Mouse (Mus musculus) MEL (cell line): ENCODE data around the gene Sptlc2.

ENCODE experiments used
- CTCF ChIP-seq, 3 experiments: IDR thresholded peaks in 2 of 3; conservative IDR thresholded peaks in 1 of 3; 2 replicates each; pipeline ENCODE4 v1.5.1; 2011 to 2012; ENCODE audit warnings: low read length in 3 of 3, low read depth in 2 of 3, mild to moderate bottlenecking in 2 of 3, improper control_type of control experiment in 1 of 3, inconsistent platforms in 1 of 3, mixed read lengths in 1 of 3, moderate library complexity in 1 of 3; ENCODE audit not compliant: control insufficient read depth in 1 of 3, insufficient read depth in 1 of 3, poor library complexity in 1 of 3, severe bottlenecking in 1 of 3
- EP300 ChIP-seq, 2 experiments: IDR thresholded peaks; 2 replicates each; pipeline ENCODE4 v1.6.1; 2011; ENCODE audit warnings: improper control_type of control experiment in 2 of 2, low read length in 2 of 2, low read depth in 1 of 2, mild to moderate bottlenecking in 1 of 2
- MXI1 ChIP-seq: IDR thresholded peaks from 2 replicates; pipeline ENCODE4 v1.6.1; 2011; ENCODE audit warnings: mild to moderate bottlenecking, low read depth, low read length, improper control_type of control experiment
- NRF1 ChIP-seq: IDR thresholded peaks from 2 replicates; pipeline ENCODE4 v1.6.1; 2014; ENCODE audit warnings: low read depth, mild to moderate bottlenecking, inconsistent platforms, low read length, improper control_type of control experiment, moderate library complexity; ENCODE audit not compliant: poor library complexity, insufficient read depth, severe bottlenecking
- POLR2A ChIP-seq, 2 experiments: IDR thresholded peaks; 2 replicates each; pipeline ENCODE4 v1.6.1; 2011 to 2012; ENCODE audit warnings: low read length in 2 of 2, mild to moderate bottlenecking in 2 of 2, control low read depth in 1 of 2, improper control_type of control experiment in 1 of 2, low read depth in 1 of 2, moderate library complexity in 1 of 2; ENCODE audit not compliant: control insufficient read depth in 1 of 2, insufficient read depth in 1 of 2, poor library complexity in 1 of 2
- POLR2AphosphoS2 ChIP-seq: IDR thresholded peaks from 2 replicates; pipeline ENCODE4 v1.6.1; 2011; ENCODE audit warnings: low read length, improper control_type of control experiment
- TAL1 ChIP-seq: IDR thresholded peaks from 2 replicates; pipeline ENCODE4 v1.6.1; 2012; ENCODE audit warnings: mild to moderate bottlenecking, inconsistent platforms, low read length, moderate library complexity, mixed read lengths
- TCF12 ChIP-seq: IDR thresholded peaks from 2 replicates; pipeline ENCODE4 v1.6.1; 2014; ENCODE audit warnings: low read depth, mild to moderate bottlenecking, inconsistent platforms, low read length, improper control_type of control experiment, moderate library complexity
- UBTF ChIP-seq: IDR thresholded peaks from 2 replicates; pipeline ENCODE4 v1.6.1; 2012; ENCODE audit warnings: low read depth, mild to moderate bottlenecking, inconsistent platforms, low read length, improper control_type of control experiment, moderate library complexity, borderline replicate concordance; ENCODE audit not compliant: insufficient read depth
- ZC3H11A ChIP-seq: IDR thresholded peaks from 2 replicates; pipeline ENCODE4 v1.6.1; 2012; ENCODE audit warnings: low read depth, mild to moderate bottlenecking, inconsistent platforms, low read length, improper control_type of control experiment

- TF ChIP-seq POLR2A (IDR thresholded peaks at IDR 0.05; ENCODE audit: control insufficient read depth in 1 of 2, insufficient read depth in 1 of 2, low read depth in 1 of 2, low read length in 2 of 2, poor library complexity in 1 of 2) (peak; percentile 86 to 89), TCF12 (0 out of 2 replicates have a peak, but pooled peaks have one; percentile 39), POLR2AphosphoS2 (peak; percentile 76), TAL1 (no peak), CTCF (IDR thresholded peaks at IDR 0.05 in 2 of 3, conservative IDR thresholded peaks at IDR 0.05 in 1 of 3; ENCODE audit: control insufficient read depth in 1 of 3, insufficient read depth in 1 of 3, low read depth in 2 of 3, low read length in 3 of 3, poor library complexity in 1 of 3, severe bottlenecking in 1 of 3) (no peak), NRF1 (no peak), EP300 (IDR thresholded peaks at IDR 0.05; ENCODE audit: low read depth in 1 of 2, low read length in 2 of 2) (no peak), ZC3H11A (no peak), MXI1 (no peak), UBTF (no peak)
These were observed at the start of gene Sptlc2 for GRCm38 (mm10) chr12:87388122-87388774.
